Mouse (Mus musculus): ENCODE measurements at regions not wholly inside any gene's neighbourhood (a gene's known extent, or its start where the extent isn't known, plus 50 kb on each side); places are given as distances from the start of the nearest gene placed in this dataset.

GRCm38 (mm10) chr11:63543971-63544696 is 378.0 kb downstream of the Hs3st3b1 start:
- DNase-seq (ENCODE audit: low read depth): no peak
- TF ChIP-seq CTCF (IDR thresholded peaks at IDR 0.05; ENCODE audit: borderline replicate concordance, extremely low read depth, insufficient read depth, insufficient read length): no peak
- no peak for TF ChIP-seq POLR2A (IDR thresholded peaks at IDR 0.05; ENCODE audit: borderline replicate concordance, extremely low read depth, insufficient read depth, insufficient read length, poor library complexity, severe bottlenecking)

GRCm38 (mm10) chr11:63545516-63545915 is 376.6 kb downstream of the Hs3st3b1 start:
- peak; percentile 76 for DNase-seq (ENCODE audit: low read depth)

GRCm38 (mm10) chr11:63560466-63560865 is 361.6 kb downstream of the Hs3st3b1 start:
- TF ChIP-seq POLR2A (IDR thresholded peaks at IDR 0.05; ENCODE audit: borderline replicate concordance, extremely low read depth, insufficient read depth, insufficient read length, poor library complexity, severe bottlenecking): no peak
- TF ChIP-seq CTCF (IDR thresholded peaks at IDR 0.05; ENCODE audit: borderline replicate concordance, extremely low read depth, insufficient read depth, insufficient read length): no peak
- DNase-seq (ENCODE audit: low read depth): peak; percentile 79

More at GRCm38 (mm10) chr11:63545516-63545915, 376.6 kb downstream of the Hs3st3b1 start:
- TF ChIP-seq POLR2A (IDR thresholded peaks at IDR 0.05; ENCODE audit: borderline replicate concordance, extremely low read depth, insufficient read depth, insufficient read length, poor library complexity, severe bottlenecking) (no peak), CTCF (IDR thresholded peaks at IDR 0.05; ENCODE audit: borderline replicate concordance, extremely low read depth, insufficient read depth, insufficient read length) (no peak)

- TF ChIP-seq CTCF (IDR thresholded peaks at IDR 0.05; ENCODE audit: borderline replicate concordance, extremely low read depth, insufficient read depth, insufficient read length) (no peak), POLR2A (IDR thresholded peaks at IDR 0.05; ENCODE audit: borderline replicate concordance, extremely low read depth, insufficient read depth, insufficient read length, poor library complexity, severe bottlenecking) (no peak)
Observed at GRCm38 (mm10) chr11:63562696-63563095, 359.4 kb downstream of the Hs3st3b1 start.

GRCm38 (mm10) chr11:63565471-63566232 is 356.4 kb downstream of the Hs3st3b1 start:
- DNase-seq (ENCODE audit: low read depth): no peak
- TF ChIP-seq CTCF (IDR thresholded peaks at IDR 0.05; ENCODE audit: borderline replicate concordance, extremely low read depth, insufficient read depth, insufficient read length): no peak
- TF ChIP-seq POLR2A (IDR thresholded peaks at IDR 0.05; ENCODE audit: borderline replicate concordance, extremely low read depth, insufficient read depth, insufficient read length, poor library complexity, severe bottlenecking): no peak

More at GRCm38 (mm10) chr11:63562696-63563095, 359.4 kb downstream of the Hs3st3b1 start:
- no peak for DNase-seq (ENCODE audit: low read depth)

GRCm38 (mm10) chr11:63569785-63570479 is 352.2 kb downstream of the Hs3st3b1 start:
- TF ChIP-seq CTCF (IDR thresholded peaks at IDR 0.05; ENCODE audit: borderline replicate concordance, extremely low read depth, insufficient read depth, insufficient read length): no peak
- TF ChIP-seq POLR2A (IDR thresholded peaks at IDR 0.05; ENCODE audit: borderline replicate concordance, extremely low read depth, insufficient read depth, insufficient read length, poor library complexity, severe bottlenecking): no peak
- peak; percentile 56 for DNase-seq (ENCODE audit: low read depth)

- no peak for DNase-seq (ENCODE audit: low read depth)
- TF ChIP-seq POLR2A (IDR thresholded peaks at IDR 0.05; ENCODE audit: borderline replicate concordance, extremely low read depth, insufficient read depth, insufficient read length, poor library complexity, severe bottlenecking): no peak
- TF ChIP-seq CTCF (IDR thresholded peaks at IDR 0.05; ENCODE audit: borderline replicate concordance, extremely low read depth, insufficient read depth, insufficient read length): no peak
Observed at GRCm38 (mm10) chr11:63570646-63571045, 351.4 kb downstream of the Hs3st3b1 start.

GRCm38 (mm10) chr11:63573271-63573670 is 348.8 kb downstream of the Hs3st3b1 start:
- TF ChIP-seq POLR2A (IDR thresholded peaks at IDR 0.05; ENCODE audit: borderline replicate concordance, extremely low read depth, insufficient read depth, insufficient read length, poor library complexity, severe bottlenecking) (no peak), CTCF (IDR thresholded peaks at IDR 0.05; ENCODE audit: borderline replicate concordance, extremely low read depth, insufficient read depth, insufficient read length) (no peak)
- peak; percentile 72 for DNase-seq (ENCODE audit: low read depth)

GRCm38 (mm10) chr11:63583321-63583720 is 338.8 kb downstream of the Hs3st3b1 start:
- no peak for DNase-seq (ENCODE audit: low read depth)
- TF ChIP-seq POLR2A (IDR thresholded peaks at IDR 0.05; ENCODE audit: borderline replicate concordance, extremely low read depth, insufficient read depth, insufficient read length, poor library complexity, severe bottlenecking): no peak
- TF ChIP-seq CTCF (IDR thresholded peaks at IDR 0.05; ENCODE audit: borderline replicate concordance, extremely low read depth, insufficient read depth, insufficient read length): no peak

- TF ChIP-seq POLR2A (IDR thresholded peaks at IDR 0.05; ENCODE audit: borderline replicate concordance, extremely low read depth, insufficient read depth, insufficient read length, poor library complexity, severe bottlenecking) (no peak), CTCF (IDR thresholded peaks at IDR 0.05; ENCODE audit: borderline replicate concordance, extremely low read depth, insufficient read depth, insufficient read length) (no peak)
- DNase-seq (ENCODE audit: low read depth): peak; percentile 79
Observed at GRCm38 (mm10) chr11:63585216-63585869, 336.7 kb downstream of the Hs3st3b1 start.

Measured in brain, embryonic 14.5 days (tissue).